Mouse (Mus musculus): ENCODE data around the gene Sel1l2.

- TF ChIP-seq MAFK (IDR thresholded peaks at IDR 0.05; ENCODE audit: insufficient read depth, low read depth, low read length) (no peak), ZC3H11A (IDR thresholded peaks at IDR 0.05; ENCODE audit: borderline replicate concordance, low read depth, low read length) (no peak)
Observed at GRCm38 (mm10) chr2:140202573-140202972, 186.9 kb downstream of the Sel1l2 start.

Data from ES-E14 (cell line).